Mouse (Mus musculus) E14TG2a.4 (cell line): ENCODE measurements around the gene Tek.
A peak's percentile ranks its signal among the peaks of the same experiment; 100 is the strongest.

ENCODE experiments used
- H3K27me3 ChIP-seq: 2 replicates; pipeline ENCODE4 v1.6.1; 2014; ENCODE audit warnings: low read length, control low read depth; ENCODE audit not compliant: insufficient read depth
- H3K36me3 ChIP-seq: 2 replicates; pipeline ENCODE4 v1.6.1; 2014; ENCODE audit warnings: low read length, control low read depth; ENCODE audit not compliant: insufficient read depth
- H3K4me1 ChIP-seq: replicated peaks from 2 replicates; pipeline ENCODE4 v1.6.1; 2014; ENCODE audit warnings: low read depth, low read length, control low read depth
- H3K4me3 ChIP-seq: replicated peaks from 2 replicates; pipeline ENCODE4 v1.5.1; 2014; ENCODE audit warnings: mild to moderate bottlenecking, low read length
- H3K9me3 ChIP-seq: 2 replicates; pipeline ENCODE4 v1.6.1; 2014; ENCODE audit warnings: low read length, control low read depth
- CTCF ChIP-seq: conservative IDR thresholded peaks from 2 replicates; pipeline ENCODE4 v1.5.1; 2014; ENCODE audit warnings: low read length
- NANOG ChIP-seq: IDR thresholded peaks from 2 replicates; pipeline ENCODE4 v1.6.1; 2014; ENCODE audit warnings: borderline replicate concordance, low read length, mixed read lengths
- POU5F1 ChIP-seq: IDR thresholded peaks from 2 replicates; pipeline ENCODE4 v1.6.1; 2014; ENCODE audit warnings: low read length, borderline replicate concordance

Tek gene

GRCm38 (mm10) chr4:94837061-94837460 is 98.0 kb downstream of the Tek start:
- Histone ChIP-seq H3K4me1 (no peaks in the 10 kb centered on the region), H3K36me3 (no peaks in the 10 kb centered on the region), H3K4me3 (no peak overlapping the region), H3K9me3 (no peaks in the 10 kb centered on the region), H3K27me3 (no peaks in the 10 kb centered on the region)
- TF ChIP-seq POU5F1 (no peak), CTCF (no peak), NANOG (no peak)

GRCm38 (mm10) chr4:94853301-94853700 is 114.2 kb downstream of the Tek start:
- no peak for TF ChIP-seq POU5F1
- no peak for TF ChIP-seq NANOG
- no peak for TF ChIP-seq CTCF
- H3K4me3 ChIP-seq = no peak overlapping the region
- H3K36me3 ChIP-seq = no peaks in the 10 kb centered on the region
- no peaks in the 10 kb centered on the region for H3K4me1 ChIP-seq
- no peaks in the 10 kb centered on the region for H3K27me3 ChIP-seq
- no peaks in the 10 kb centered on the region for H3K9me3 ChIP-seq

GRCm38 (mm10) chr4:94854270-94854669 is 115.2 kb downstream of the Tek start:
- Histone ChIP-seq H3K9me3 (no peaks in the 10 kb centered on the region), H3K27me3 (no peaks in the 10 kb centered on the region), H3K4me1 (no peaks in the 10 kb centered on the region), H3K4me3 (no peak overlapping the region), H3K36me3 (no peaks in the 10 kb centered on the region)
- no peak for TF ChIP-seq NANOG

GRCm38 (mm10) chr4:94855201-94855600 is 116.1 kb downstream of the Tek start:
- Histone ChIP-seq H3K36me3 (no peaks in the 10 kb centered on the region), H3K27me3 (no peaks in the 10 kb centered on the region), H3K4me1 (no peaks in the 10 kb centered on the region), H3K4me3 (no peak overlapping the region), H3K9me3 (no peaks in the 10 kb centered on the region)
- TF ChIP-seq POU5F1 = no peak
- no peak for TF ChIP-seq NANOG
- no peak for TF ChIP-seq CTCF

- peaks cover 8% of the 10 kb centered on the region for H3K9me3 ChIP-seq
- no peaks in the 10 kb centered on the region for H3K27me3 ChIP-seq
- TF ChIP-seq CTCF = peak; percentile 65
- TF ChIP-seq NANOG = no peak
- TF ChIP-seq POU5F1 = no peak
- H3K36me3 ChIP-seq = no peaks in the 10 kb centered on the region
- H3K4me1 ChIP-seq = 0 out of 2 replicates have a peak, but pooled peaks cover 3% of the 10 kb centered on the region
- H3K4me3 ChIP-seq = no peak overlapping the region
Measured at GRCm38 (mm10) chr4:94900744-94901143, 161.7 kb downstream of the Tek start.

- TF ChIP-seq POU5F1 = no peak
- TF ChIP-seq NANOG = no peak
- no peak for TF ChIP-seq CTCF
- 0 out of 2 replicates have a peak, but pooled peaks cover 3% of the 10 kb centered on the region for H3K4me1 ChIP-seq
- peaks cover 8% of the 10 kb centered on the region for H3K9me3 ChIP-seq
- no peaks in the 10 kb centered on the region for H3K27me3 ChIP-seq
- H3K36me3 ChIP-seq = no peaks in the 10 kb centered on the region
- H3K4me3 ChIP-seq = no peak overlapping the region
Measured at GRCm38 (mm10) chr4:94901780-94902179, 162.7 kb downstream of the Tek start.
